Mouse (Mus musculus): ENCODE data around the gene Fam186b.

DNA sequence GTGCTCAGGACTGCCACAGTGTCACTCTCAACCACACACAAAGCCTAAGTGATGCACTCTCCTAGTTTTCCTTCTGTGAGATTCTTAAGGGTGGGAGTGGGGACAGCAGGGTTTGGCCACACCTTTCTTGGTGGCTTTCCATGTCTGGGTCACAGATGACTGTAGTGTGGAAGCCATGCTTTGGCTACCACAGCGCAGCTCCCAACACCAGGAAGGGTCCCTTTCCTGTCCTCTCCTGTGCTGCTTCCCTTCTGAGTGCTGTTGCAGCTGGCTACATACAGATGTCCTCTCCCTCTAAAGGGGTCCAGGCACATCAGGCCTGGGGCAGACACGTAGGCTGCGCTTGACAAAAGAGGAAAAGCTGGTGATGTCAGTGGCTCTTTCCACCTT lies 38.0 kb upstream of the Fam186b start:
- TF ChIP-seq CTCF (IDR thresholded peaks at IDR 0.05; ENCODE audit: extremely low read depth, insufficient read depth, low read length), result no peak
- no peak for TF ChIP-seq POLR2A (IDR thresholded peaks at IDR 0.05; ENCODE audit: extremely low read depth, insufficient read depth, low read length)
